Mouse (Mus musculus): Measurements from ENCODE around the gene Spata21.
"Not testable (repeated sequence)": the region's sequence is repeated elsewhere in the genome, so short reads cannot be mapped to it uniquely, and the experiment has no call there.

Gene Spata21

DNA sequence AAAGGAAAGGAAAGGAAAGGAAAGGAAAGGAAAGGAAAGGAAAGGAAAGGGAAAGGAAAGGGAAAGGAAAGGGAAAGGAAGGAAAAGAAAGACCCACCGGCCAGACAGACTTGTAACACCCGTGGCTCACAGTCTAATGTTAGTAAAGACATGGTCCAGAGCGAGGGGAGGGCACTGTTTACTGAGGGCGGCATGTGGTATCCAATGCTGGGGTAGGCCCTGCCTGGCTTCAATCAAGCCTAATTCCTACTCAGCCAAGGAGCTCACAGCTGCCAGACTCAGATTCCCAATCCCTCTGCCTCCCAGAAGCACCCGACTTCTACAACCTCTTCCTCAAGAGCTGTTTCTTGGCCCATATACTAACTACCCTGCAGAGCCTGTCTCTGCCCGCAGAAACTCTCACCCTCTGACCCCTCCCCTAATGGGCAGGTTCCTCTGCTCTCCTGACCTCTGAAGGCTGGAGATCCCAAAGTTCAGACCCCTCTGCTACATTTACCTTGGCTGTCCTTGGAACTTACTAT is 41.1 kb downstream of the Spata21 start:
- no peak for DNase-seq (ENCODE audit: low read depth in 2 of 2, low spot score in 2 of 2)

DNA sequence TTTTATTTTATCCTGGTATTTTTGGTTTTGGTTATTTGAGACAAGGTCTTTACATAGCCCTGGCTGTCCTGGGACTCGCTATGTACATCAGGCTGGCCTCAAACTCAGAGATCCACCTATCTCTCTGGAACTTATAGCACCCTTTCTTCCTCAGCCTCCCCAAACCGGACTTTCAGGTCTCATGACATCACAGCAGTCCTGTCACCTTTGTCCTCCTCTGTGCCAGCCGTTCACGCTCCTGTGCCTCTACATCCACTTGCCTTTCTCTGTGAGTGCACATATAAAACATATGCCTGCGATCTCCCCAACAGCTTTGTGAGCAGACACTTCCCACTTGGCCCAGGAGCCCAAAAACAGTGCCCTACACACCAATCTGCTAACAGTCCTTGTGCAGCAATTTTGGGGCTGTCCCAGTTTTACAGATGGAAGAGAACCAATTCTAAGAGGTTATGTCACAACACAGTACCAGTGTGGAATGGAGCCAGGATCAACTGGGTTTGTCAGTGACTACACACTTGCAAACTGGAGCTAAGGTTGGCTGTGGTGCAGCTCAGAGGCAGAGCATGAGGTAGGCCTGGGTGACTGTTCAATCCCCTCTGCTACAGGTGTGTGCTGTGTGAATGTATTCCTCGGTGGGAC is 42.7 kb downstream of the Spata21 start:
- no peak for DNase-seq (ENCODE audit: low read depth in 2 of 2, low spot score in 2 of 2)

DNA sequence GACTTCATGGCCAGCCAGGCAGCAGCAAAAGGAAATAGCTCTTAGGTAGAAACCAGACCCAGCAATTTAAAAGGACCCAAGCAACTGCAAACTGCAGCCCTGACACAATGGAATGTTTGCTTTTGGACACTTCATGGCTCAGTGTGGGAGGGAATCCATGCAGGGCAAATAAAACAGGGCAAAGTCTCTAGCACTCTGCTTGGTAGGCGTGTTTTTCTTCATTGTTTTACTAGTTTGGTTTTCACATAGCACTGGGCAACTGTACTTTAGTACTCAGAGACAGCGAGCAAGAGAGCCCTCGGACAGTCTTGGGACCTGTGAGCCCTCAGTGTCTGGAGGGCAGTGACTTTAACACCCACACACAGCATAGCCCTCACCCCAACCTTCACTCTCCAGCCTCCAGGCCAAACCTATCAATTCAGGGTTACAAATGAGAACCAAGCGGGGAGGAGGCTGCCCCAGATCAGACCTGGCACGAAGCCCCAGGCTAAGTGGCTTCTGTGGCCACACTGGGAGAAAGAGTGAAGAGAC is 43.5 kb downstream of the Spata21 start:
- no peak for DNase-seq (ENCODE audit: low read depth in 2 of 2, low spot score in 2 of 2)

DNA sequence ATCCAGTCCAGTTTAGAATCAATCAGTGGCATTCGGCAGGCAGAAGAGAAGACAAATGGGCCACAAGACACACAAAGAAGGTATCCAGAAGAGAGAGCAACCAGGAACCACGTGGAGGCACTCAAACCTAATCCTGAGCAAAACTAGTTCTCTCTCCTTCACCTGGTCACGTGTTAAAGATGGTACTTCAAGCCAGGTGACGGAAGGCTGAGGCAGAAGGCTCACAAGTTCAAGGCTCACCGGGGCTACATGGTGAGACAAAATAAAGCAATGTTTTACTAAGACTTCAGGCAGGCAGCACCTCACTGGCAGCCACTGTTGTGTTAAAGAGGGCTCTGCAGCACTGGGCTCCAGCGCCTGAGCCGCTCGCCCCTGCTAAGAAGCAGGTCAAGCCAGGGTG is 44.1 kb downstream of the Spata21 start:
- no peak for DNase-seq (ENCODE audit: low read depth in 2 of 2, low spot score in 2 of 2)

DNA sequence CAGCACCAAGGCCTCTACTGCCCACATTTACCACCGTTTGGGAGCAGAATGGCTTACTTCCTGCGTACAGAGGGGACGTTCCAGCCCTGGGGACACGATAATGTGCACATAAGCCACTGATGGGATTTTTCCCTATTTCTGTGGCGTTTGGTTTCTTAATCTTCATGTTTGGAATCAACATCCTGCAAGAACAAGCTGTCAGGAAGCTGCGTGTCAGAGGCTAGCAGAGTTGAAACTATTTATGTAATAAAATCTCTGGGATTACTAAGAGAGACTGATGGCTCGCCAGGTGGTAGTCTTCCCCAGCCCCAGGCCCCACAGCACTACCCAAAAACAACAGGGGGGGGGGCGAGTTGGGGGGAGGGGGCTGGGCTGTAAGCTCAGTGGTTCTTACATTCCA is 45.1 kb downstream of the Spata21 start:
- no peak for DNase-seq (ENCODE audit: low read depth in 2 of 2, low spot score in 2 of 2)

DNA sequence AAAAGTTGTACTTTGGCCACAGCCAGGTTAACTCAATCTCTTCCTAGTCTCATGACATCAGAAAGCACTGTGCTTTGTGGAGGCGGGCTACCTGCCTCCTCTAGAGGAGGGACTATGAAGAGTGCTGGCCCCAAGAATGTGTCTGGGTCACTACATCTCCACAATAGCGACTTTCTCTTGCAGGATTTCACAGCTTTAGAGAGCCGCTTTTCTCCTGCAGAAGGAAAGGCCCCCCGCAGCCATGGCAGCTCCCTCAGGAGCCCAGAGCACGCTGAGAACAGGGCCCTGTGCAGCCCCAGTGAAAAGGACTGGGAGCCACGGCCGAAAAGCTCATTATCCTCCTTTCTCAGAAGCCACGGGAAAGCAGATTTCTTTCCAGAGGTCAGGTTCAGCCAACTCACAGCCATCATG is 45.9 kb downstream of the Spata21 start:
- DNase-seq (ENCODE audit: low read depth in 2 of 2, low spot score in 2 of 2) = no peak

DNA sequence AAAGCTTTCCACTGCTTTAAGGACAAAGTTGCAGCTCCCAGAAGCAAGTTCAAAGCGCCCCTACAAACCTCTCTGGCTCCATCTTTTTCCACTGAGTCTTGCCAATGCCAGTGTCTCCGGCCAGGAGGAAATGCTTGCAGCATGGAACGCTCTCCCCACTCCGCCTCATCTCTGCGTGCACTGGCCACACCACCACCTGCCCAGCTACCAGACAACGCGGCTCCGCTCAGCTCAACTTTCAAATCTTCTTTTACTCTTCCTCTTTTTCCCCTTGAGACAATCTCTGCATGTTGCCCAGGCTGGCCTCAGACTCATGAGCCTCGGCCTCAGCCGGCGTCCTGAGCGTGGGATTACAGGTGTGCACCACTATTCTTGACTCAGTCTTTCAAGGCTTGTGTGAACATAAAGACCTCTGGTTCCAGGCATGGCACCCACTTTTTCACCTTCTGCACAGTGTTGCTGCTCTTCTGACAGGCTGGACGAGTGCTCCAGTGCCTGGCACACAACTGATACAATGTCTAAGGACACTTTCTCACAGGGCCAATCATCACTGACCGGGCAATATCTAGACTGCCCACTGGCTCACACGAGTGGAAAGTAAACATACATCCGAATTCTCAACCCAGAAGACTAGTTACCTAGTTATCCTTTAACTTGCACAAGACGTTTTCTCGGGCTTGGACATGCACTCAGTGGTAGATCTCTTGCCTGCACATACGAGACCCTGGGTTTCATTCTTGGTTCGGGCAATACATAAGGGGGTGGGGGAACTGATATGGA is 46.8 kb downstream of the Spata21 start:
- DNase-seq (ENCODE audit: low read depth in 2 of 2, low spot score in 2 of 2) = no peak

DNA sequence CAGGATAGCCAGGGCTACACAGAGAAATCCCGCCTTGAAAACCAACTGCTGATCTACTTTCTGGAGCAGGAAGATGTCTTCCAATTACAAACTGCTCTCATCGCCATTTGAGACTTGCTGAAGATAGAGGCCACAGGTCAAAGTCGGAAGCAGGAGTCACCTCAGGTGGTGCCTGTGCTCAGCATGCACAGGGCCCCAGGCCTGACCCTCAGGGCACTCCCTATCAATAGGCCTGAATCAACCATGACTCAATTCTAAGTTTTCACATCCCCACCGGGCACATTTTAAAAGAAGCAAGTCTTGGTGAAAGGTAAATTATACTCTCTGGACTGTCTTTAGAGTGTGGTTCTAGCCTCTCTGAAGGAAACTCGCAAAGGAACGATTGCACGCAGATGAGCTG is 48.0 kb downstream of the Spata21 start:
- DNase-seq (ENCODE audit: low read depth in 2 of 2, low spot score in 2 of 2) = no peak

DNA sequence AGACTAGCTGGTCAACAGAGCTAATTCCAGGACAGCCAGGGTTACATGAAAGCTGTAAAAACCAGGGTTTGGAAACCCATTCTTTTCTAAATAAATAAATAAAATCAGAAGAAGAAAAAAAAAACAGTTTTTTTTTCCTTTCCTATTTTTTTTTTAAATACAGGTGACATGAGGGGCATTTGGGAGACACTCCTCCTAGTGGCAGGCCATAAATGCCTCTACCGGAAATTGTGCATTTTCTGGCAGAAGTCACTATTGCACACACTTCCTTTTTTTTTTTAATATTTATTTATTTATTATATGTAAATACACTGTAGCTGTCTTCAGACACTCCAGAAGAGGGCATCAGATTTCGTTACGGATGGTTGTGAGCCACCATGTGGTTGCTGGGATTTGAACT is 49.6 kb downstream of the Spata21 start:
- not testable (repeated sequence) for DNase-seq (ENCODE audit: low read depth in 2 of 2, low spot score in 2 of 2)

DNA sequence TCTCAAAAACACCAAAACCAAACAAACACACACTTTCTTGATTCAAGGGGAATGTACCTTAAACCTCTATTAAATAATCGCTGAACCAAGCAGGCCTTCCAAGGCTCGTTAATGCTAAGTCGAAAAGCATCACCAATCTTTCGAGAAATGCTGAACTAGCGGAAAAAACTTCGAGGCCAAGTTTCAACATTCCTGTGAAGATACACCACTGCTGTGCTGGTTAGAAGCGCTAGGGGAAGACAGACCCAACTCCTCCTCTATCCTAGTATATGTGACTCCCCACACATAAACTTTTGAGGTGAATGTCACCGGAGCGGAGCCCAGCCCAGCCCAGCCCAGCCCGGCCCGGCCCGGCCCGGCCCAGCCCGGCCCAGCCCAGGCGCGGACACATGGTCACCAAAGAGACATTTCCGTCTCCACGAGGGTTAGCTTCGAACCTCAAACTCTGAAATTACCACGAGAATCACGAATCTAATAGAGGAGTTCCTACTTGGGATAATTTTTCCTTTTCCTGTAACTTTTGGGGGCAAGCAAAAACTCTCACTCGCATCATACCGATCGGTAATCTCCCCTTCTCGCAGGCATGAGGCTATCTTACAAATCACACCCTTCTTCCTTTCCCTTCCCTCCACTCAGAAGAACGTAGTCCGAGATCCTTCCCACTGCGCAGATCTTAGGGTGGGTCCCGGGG is 50.4 kb downstream of the Spata21 start:
- no peak for DNase-seq (ENCODE audit: low read depth in 2 of 2, low spot score in 2 of 2)

DNA sequence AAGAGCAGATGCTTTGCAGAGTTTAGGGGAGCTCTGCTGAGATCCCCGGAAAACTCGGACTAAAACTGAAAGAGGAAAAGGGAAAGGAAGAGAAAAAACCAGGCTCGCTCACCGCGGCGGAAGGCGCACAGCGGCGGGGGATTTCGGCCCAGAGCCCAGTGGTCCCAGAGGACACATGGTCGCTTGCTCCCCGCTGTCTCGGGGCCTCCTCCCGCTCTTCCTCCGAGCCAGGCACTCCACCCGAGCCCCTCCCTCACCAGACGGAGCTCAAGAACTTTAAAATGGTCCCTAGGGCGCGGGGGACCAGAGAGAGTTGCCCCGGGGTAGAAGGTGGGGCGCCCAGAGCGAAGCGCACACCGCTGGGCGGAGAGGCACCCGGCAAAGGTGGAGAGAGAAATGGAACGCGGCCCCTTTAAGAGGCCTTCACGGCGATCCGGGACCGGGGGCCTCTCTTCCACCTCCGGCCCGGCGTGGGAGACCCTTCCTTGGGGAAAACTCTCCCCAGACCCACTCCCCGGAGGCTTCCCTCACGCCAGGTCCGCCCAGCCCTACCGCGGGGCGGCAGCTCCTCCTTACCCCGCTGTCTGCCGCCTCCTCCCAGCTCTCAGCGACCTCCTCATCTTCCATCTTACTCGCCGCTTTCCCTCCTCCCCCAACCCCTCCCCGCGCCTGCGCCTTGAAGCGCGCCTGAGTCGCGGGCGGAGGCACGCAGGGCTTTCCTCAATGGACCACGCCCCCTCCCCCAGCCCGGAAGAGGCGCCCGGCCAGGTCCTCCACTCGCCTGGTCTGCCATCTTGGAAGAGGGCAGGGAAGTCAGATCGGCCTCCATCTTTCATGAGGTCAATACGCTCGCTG is 51.2 kb downstream of the Spata21 start, which contains the start of gene Szrd1:
TSS of gene Szrd1 (minus strand) at position 660 of the 855 bp plus-strand sequence.
- peak; percentile 97 to 98 for DNase-seq (ENCODE audit: low read depth in 2 of 2, low spot score in 2 of 2)

DNA sequence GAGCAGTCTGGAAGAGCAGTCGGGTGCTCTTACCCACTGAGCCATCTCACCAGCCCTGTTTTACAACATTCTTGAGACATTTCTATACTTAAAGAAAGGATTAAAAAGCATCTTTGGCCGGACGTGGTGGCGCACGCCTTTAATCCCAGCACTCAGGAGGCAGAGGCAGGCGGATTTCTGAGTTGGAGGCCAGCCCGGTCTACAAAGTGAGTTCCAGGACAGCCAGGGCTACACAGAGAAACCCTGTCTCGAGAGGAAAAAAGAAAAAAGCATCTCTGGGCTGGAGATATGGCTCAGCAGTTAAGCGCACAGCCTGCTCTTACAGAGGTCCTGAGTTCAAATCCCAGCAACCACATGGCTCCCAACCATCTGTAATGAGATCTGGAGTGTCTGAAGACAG is 52.2 kb downstream of the Spata21 start:
- DNase-seq (ENCODE audit: low read depth in 2 of 2, low spot score in 2 of 2) = not testable (repeated sequence)

DNA sequence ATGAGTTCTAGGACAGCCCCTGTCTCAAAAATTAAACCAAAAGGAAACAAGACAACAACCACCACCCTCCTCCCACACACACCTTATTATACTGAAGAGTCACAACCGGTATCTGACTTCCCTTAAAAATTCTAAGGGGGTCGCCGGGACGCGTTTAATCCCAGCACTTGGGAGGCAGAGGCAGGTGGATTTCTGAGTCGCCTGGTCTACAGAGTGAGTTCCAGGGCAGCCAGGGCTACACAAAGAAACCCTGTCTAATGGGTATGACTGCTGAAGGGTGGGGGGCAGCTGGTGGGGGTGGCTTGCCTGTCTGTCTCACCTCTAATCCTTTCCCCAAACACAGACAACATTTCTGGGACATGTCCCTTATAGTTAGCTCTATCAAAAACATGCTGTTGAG is 52.8 kb downstream of the Spata21 start:
- DNase-seq (ENCODE audit: low read depth in 2 of 2, low spot score in 2 of 2) = no peak

DNA sequence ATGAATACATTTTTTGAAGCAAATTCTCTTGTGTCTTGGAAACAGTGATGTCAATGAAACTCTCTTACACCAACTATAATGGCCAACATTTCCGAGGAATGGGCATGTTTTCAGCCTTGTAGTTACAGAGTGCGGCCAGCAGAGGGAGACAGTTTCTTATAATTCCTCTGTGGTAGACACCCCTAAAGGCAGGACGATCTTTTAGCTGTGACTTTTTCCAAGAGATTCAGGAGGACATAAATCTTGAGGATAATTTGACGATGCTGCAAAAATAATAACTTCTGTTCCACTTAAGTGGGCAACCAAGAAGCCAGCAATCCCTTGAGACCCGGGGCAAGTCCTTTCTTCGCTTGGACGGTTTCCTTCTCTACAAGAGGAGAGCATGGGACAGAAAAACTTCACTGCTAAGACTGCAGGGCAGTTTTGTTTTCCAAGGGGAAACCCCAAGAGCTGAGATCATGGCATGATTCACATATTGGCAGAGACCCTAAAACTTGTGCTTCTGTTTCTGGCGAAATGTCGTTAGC is 54.2 kb downstream of the Spata21 start:
- peak; percentile 75 to 82 for DNase-seq (ENCODE audit: low read depth in 2 of 2, low spot score in 2 of 2)

DNA sequence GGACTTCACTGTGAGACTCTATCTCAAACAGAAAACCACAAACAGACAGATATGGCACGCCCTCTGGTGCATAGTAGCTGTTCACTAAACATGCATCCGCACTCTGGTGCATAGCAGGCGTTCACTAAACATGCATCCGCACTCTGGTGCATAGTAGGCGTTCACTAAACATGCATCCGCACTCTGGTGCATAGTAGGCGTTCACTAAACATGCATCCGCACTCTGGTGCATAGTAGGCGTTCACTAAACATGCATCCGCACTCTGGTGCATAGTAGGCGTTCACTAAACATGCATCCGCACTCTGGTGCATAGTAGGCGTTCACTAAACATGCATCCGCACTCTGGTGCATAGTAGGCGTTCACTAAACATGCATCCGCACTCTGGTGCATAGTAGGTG is 57.0 kb downstream of the Spata21 start:
- DNase-seq (ENCODE audit: low read depth in 2 of 2, low spot score in 2 of 2) = not testable (repeated sequence)

DNA sequence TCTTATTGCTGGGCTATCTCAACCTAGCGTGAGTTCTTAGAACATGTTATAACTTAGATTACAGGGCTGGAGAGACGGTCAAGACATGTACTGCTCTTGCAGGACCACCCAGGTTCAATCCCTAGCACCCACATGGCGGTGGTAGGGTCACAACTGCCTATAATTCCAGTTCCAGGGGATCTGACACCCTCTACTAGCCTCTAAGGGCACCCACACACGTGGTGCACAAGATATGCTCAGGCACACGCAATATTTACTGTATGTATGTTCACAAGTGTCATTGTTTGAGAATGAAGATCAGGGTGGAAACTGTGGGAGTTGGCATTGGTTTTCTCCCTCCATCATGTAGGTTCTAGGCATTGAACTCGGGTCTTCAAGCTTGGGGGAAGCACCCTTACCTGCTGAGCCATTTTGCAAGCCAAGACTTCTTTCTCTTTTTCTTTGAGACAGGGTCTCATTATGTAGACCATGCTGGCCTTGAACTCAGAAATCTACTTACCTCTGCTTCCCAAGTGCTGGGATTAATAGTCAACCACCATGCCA is 58.4 kb downstream of the Spata21 start:
- no peak for DNase-seq (ENCODE audit: low read depth in 2 of 2, low spot score in 2 of 2)

DNA sequence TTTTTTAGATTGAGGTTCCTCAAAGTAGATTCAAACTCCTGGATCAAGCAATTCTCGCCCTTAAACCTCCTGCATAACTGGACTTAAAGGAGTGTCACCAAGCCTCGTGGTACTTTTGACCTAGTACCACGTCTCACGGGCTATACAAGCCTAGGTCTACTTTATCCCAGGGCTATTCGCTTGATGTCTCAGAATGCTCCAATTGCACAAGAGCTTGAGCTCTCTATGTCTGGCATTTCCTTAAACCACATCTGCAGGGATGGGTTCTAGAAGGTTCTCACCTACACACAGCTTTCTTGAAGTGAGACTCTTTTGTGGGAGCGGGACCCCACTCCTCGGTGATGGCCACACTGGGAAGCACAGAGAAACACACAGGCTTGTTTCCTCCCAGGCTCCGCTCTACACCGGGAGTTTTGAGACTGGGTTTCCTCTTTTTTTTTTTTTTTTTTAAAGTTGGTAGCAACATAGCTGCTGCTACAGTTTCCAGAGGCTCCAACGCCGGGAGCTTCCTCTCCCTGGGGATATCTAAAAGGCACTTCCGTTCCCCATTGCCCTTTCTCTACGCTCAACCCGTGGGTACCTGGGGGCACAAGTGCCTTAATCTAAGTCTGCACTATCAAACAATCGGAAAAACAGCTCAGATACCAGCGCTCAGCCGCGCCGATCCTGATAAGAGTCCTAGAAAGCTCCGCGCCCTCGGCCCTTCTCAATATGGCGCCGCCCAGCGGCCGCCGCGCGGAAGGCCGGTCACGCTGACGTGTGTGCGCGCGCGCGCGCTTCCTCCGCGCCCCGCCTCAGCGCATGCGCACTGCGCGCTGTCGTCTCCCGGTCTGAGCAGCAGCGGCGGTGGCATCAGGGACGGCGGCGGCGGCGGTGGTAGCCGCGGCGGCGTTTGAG is 59.2 kb downstream of the Spata21 start, which contains the start of gene Fbxo42:
TSS of gene Fbxo42 (plus strand) at position 802 of the 897 bp plus-strand sequence.
- DNase-seq (ENCODE audit: low read depth in 2 of 2, low spot score in 2 of 2) = peak; percentile 95

DNA sequence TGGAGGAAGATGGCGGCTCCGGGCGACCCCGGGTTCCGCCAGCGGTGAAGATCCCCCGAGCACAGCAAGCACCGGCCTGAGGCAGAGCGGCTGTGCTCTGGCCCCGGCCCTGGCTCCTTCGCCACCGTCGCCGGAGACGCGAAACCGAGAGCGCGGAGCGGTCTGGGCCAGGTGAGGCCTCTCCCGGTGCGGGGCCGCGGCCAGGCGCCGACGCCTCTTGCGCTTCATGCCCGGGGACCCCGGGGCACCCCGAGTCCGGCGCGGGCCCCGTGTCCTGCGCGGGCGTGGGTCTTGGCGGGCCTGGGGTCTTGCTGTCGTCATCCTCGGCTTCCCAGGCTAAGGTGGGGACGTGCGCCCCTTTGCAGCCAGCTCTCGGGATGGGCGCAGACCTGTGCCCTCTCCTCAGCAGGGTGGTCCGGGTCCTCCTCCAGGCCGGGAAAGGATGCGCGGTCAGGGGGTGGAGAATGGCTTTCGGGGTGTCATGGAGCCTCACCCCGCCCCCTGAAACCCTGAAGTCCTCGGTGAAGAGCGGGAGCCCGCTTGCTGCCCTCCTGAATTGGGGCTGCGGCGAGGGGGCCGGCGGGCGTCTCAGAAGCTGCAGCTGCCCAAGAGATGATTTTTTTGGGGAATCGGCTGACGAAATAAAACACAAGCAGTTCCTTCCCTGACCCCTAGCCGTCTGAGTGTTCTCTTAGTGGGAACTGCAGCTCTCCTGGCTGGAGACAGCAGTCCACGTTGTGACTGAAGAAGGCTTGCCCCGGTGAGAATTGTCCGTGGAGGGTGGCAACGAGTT is 60.1 kb downstream of the Spata21 start:
- peak; percentile 23 to 40 for DNase-seq (ENCODE audit: low read depth in 2 of 2, low spot score in 2 of 2)

All from CD8-positive naive resting alpha-beta T cell, adult 2 months (primary cell).